Mouse (Mus musculus) spleen, adult 2 months (tissue): ENCODE data around the gene Asap3.

Experiments used
- CTCF ChIP-seq: fragments of 200-500 bp; IDR thresholded peaks from 2 replicates; pipeline ENCODE4 v1.5.1; 2011; ENCODE audit warnings: mild to moderate bottlenecking, inconsistent platforms; ENCODE audit not compliant: insufficient read depth, insufficient read length, insufficient replicate concordance; ENCODE audit errors: extremely low read depth
- POLR2A ChIP-seq: fragments of 200-500 bp; IDR thresholded peaks from 2 replicates; pipeline ENCODE4 v1.6.1; 2011; ENCODE audit warnings: low read depth, low read length, inconsistent platforms

DNA sequence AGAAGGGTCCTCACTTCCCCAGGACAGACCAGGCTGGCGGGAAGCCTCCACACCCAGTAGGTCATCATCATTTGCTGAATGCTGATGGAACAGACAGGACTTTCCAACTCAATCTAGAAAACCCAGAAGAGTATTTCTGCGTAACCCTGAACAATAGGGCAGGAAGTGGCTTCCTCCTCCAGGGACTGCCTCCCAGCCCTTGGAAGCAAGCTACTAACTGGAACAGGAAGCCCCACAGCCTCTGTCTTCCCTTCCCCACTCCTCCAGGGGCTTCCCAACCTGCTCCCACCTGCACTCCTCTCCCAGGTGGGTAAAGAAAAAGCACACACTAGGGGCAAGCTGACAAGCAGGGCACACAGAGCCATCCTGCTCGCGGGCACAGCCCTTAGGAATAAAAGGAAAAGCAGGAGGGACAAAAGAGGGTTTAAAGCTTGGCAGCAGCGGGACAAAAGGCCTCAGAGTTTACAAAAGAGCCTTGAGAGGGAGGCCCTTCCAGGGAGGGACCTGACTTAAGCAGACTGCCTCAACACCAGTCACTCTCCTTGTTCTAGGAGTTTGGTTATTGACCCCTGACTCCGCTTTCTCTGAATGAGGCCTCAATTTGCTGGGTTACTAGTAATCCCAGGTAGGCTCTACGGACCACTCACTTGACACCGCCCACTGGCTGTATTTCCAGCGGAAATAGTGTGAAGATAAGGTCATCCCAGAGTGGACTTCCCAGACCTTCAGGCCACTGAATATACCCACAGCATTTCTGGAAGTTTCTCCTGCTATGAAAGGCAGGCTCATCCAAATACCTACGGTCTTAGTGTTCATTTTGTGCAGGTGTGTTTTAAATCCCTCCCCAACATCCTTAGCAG lies 76.7 kb downstream of the Asap3 start:
- TF ChIP-seq POLR2A (no peak), CTCF (no peak)
